Mouse (Mus musculus) thymus, adult 2 months (tissue): ENCODE measurements around the gene Cdh1. TPM values are rescaled to one million over a fixed set of nuclear protein-coding genes. Genes with fewer than 3 reads are reported as not detected.

Experiments used
- DNase-seq: peaks from one replicate; pipeline ENCODE4 v3.0.0; 2021
- H3K27ac ChIP-seq: fragments of 200-500 bp; 2 replicates; pipeline ENCODE4 v1.5.1; 2012; ENCODE audit warnings: low read length, control low read depth; ENCODE audit not compliant: control insufficient read depth, insufficient read depth
- H3K27me3 ChIP-seq: fragments of 200-500 bp; 2 replicates; pipeline ENCODE4 v1.6.1; 2012; ENCODE audit warnings: mild to moderate bottlenecking, low read length, moderate library complexity, mixed read lengths; ENCODE audit not compliant: control insufficient read depth, insufficient read depth
- H3K36me3 ChIP-seq: fragments of 200-500 bp; 2 replicates; pipeline ENCODE4 v1.6.1; 2012; ENCODE audit warnings: mild to moderate bottlenecking, low read length, moderate library complexity; ENCODE audit not compliant: control insufficient read depth, insufficient read depth
- H3K4me1 ChIP-seq: fragments of 200-500 bp; replicated peaks from 2 replicates; pipeline ENCODE4 v1.6.1; 2012; ENCODE audit warnings: low read length; ENCODE audit not compliant: control insufficient read depth, insufficient read depth
- H3K4me3 ChIP-seq: fragments of 200-500 bp; 2 replicates; pipeline ENCODE4 v1.5.1; 2012; ENCODE audit warnings: mild to moderate bottlenecking, low read length, control low read depth, moderate library complexity; ENCODE audit not compliant: control insufficient read depth, insufficient read depth
- CTCF ChIP-seq: fragments of 200-500 bp; IDR thresholded peaks from 2 replicates; pipeline ENCODE4 v1.5.1; 2012; ENCODE audit warnings: mild to moderate bottlenecking, control low read depth, low read length, moderate library complexity, borderline replicate concordance; ENCODE audit not compliant: control insufficient read depth, poor library complexity, insufficient read depth; ENCODE audit errors: extremely low read depth
- POLR2A ChIP-seq: fragments of 200-500 bp; IDR thresholded peaks from 2 replicates; pipeline ENCODE4 v1.6.1; 2012; ENCODE audit warnings: mild to moderate bottlenecking, low read length, control low read depth, moderate library complexity; ENCODE audit not compliant: control insufficient read depth, poor library complexity, insufficient read depth; ENCODE audit errors: extremely low read depth
- WGBS: fragments of 180-500 bp; shearing (Covaris S2); methylation state at CpG from one replicate; pipeline ENCODE4 v1.1.7; 2018; 5-methylcytosine and 5-hydroxymethylcytosine counted together
- polyA plus RNA-seq: library from polyadenylated mRNA; depleted of rRNA; stranded (reverse); fragments of >200 nt; gene quantifications from 2 replicates; pipeline ENCODE4 v1.2.3, GENCODE M21; 2012

Cdh1 gene
- polyA plus RNA-seq, 1 experiment: 23.5 TPM

DNA sequence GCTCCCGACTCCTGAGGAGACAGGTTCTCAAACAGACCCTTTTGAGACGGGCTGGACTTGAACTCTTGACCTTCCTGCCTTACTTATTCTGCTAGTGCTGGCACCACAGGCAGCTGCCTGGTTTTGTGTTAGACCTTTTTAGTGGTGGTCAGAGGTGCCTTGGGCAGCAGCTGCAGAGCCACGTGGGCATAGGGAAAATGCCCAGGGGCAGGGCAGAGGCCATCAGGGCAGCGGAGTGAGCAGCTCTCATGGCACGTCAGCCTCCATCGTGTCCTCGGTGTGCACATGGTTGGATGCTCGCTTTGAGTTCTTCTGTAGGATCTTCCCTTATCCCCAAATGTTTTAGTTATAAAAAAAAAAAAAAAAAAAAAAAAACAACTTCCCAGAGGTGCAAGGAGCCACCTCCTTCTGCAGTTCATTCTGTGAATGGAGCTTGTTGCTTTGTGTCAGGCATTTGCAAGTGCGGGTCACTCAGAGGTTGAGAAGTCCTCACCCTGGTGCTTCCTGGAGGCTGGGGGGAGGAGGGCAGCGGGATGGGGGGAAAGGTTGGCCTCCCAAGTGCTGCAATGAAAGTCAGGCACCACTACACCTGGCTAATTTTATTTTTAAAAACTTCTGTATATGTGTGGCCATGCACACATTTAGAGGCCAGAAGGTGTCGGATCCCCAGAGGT, 25.3 kb downstream of the Cdh1 start:
- 90% methylated on average over 11 of the region's 11 CpGs for WGBS
- no peak for DNase-seq
- Histone ChIP-seq H3K4me1 (peaks cover under 1% of the 10 kb centered on the region; the same call in 1 of the 2 replicates), H3K27me3 (no peaks in the 10 kb centered on the region), H3K27ac (no peak overlapping the region), H3K36me3 (no peaks in the 10 kb centered on the region), H3K4me3 (no peak overlapping the region)
- TF ChIP-seq POLR2A (no peak), CTCF (no peak)

GRCm38 (mm10) chr8:106629456-106629855, 26.3 kb downstream of the Cdh1 start:
- 93% methylated on average over 5 of the region's 5 CpGs for WGBS
- no peak for TF ChIP-seq POLR2A
- TF ChIP-seq CTCF: no peak
- DNase-seq: no peak
- Histone ChIP-seq H3K27me3 (no peaks in the 10 kb centered on the region), H3K36me3 (no peaks in the 10 kb centered on the region), H3K27ac (no peak overlapping the region), H3K4me1 (peaks cover 7% of the 10 kb centered on the region), H3K4me3 (no peak overlapping the region)

- H3K4me3 ChIP-seq: no peak overlapping the region
- peaks cover 13% of the 10 kb centered on the region for H3K4me1 ChIP-seq
- no peaks in the 10 kb centered on the region for H3K36me3 ChIP-seq
- no peaks in the 10 kb centered on the region for H3K27me3 ChIP-seq
- TF ChIP-seq CTCF (no peak), POLR2A (no peak)
- 91% methylated on average over 5 of the region's 5 CpGs for WGBS
- no peak for DNase-seq
- no peak overlapping the region for H3K27ac ChIP-seq
Observed at GRCm38 (mm10) chr8:106631904-106632303, 28.8 kb downstream of the Cdh1 start.

GRCm38 (mm10) chr8:106632650-106633049, 29.5 kb downstream of the Cdh1 start:
- no peaks in the 10 kb centered on the region for H3K36me3 ChIP-seq
- WGBS: 82% methylated on average over 8 of the region's 8 CpGs
- H3K4me3 ChIP-seq: no peak overlapping the region
- no peak overlapping the region for H3K27ac ChIP-seq
- DNase-seq: no peak
- H3K27me3 ChIP-seq: no peaks in the 10 kb centered on the region
- no peak for TF ChIP-seq POLR2A
- TF ChIP-seq CTCF: no peak
- peaks cover 13% of the 10 kb centered on the region for H3K4me1 ChIP-seq

GRCm38 (mm10) chr8:106633361-106634158, 30.4 kb downstream of the Cdh1 start:
- no peak overlapping the region for H3K27ac ChIP-seq
- WGBS: 36% methylated on average over 17 of the region's 17 CpGs
- DNase-seq: peak; percentile 80

DNA sequence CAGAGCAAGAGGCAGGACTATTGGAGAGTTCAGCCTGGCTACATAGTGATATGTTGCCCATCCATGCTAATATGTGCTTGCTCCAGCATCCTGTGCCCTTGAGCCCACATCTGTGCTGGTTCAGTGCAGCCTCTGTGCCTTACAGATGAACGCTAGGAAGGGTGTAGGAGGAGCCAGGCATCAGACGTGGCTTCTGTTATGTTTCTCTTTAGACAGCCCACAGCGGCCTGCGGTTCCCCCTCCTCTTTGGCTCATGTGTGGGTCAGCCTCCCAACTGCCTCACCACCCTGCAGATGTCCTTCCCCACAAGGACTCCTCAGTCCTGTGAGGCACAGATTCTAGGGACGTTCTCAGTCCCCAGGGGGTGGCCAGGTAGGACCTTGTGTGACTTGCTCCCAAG, 32.1 kb downstream of the Cdh1 start:
- no peak for TF ChIP-seq POLR2A
- Histone ChIP-seq H3K4me1 (peaks cover 13% of the 10 kb centered on the region), H3K36me3 (no peaks in the 10 kb centered on the region), H3K27ac (no peak overlapping the region), H3K27me3 (no peaks in the 10 kb centered on the region), H3K4me3 (no peak overlapping the region)
- 3% methylated on average over 5 of the region's 5 CpGs for WGBS
- no peak for DNase-seq

More at GRCm38 (mm10) chr8:106633361-106634158, 30.4 kb downstream of the Cdh1 start:
- Histone ChIP-seq H3K36me3 (no peaks in the 10 kb centered on the region), H3K4me3 (peak overlapping the region; percentile 36), H3K27me3 (no peaks in the 10 kb centered on the region), H3K4me1 (peaks cover 13% of the 10 kb centered on the region)
- TF ChIP-seq CTCF (no peak), POLR2A (no peak)
